Mouse (Mus musculus) megakaryocyte, embryonic 14.5 days (primary cell): ENCODE measurements around the gene Mark1.

ENCODE experiments used
- FLI1 ChIP-seq: IDR thresholded peaks from 2 replicates; pipeline ENCODE4 v1.6.1; 2012; ENCODE audit warnings: low read length, inconsistent platforms, mixed read lengths
- GATA1 ChIP-seq: IDR thresholded peaks from 3 replicates; pipeline ENCODE4 v1.6.1; 2012; ENCODE audit warnings: mixed read lengths, low read length, inconsistent platforms, borderline replicate concordance

GRCm38 (mm10) chr1:184999780-185000599 is 620 bp upstream of the Mark1 start:
- TF ChIP-seq GATA1 (no peak), FLI1 (no peak)
